Mouse (Mus musculus) right cerebral cortex, adult 18-20 months (tissue): ENCODE data around the gene Gm21083.
"Not testable (repeated sequence)": the region's sequence is repeated elsewhere in the genome, so short reads cannot be mapped to it uniquely, and the experiment has no call there.

Experiments used
- DNase-seq: peaks from one replicate; pipeline ENCODE4 v3.0.0; 2022; ENCODE audit warnings: mixed read lengths

Gm21083 gene

GRCm38 (mm10) chr5:15577033-15577432 lies at the start of gene Gm21083:
Gene Gm21083, plus strand, starts transcription at chr5:15577333.
- not testable (repeated sequence) for DNase-seq

- not testable (repeated sequence) for DNase-seq
Measured at GRCm38 (mm10) chr5:15529122-15529521, 48.0 kb upstream of the Gm21083 start, which contains the start of gene Gm21190. Gene Gm21190, minus strand, starts transcription at chr5:15529222.

- DNase-seq: not testable (repeated sequence)
Measured at GRCm38 (mm10) chr5:15548642-15549041, 28.5 kb upstream of the Gm21083 start.

GRCm38 (mm10) chr5:15549134-15549533 lies 28.0 kb upstream of the Gm21083 start:
- DNase-seq: not testable (repeated sequence)

- not testable (repeated sequence) for DNase-seq
Measured at GRCm38 (mm10) chr5:15549606-15550005, 27.5 kb upstream of the Gm21083 start.

GRCm38 (mm10) chr5:15558654-15559053 lies 18.5 kb upstream of the Gm21083 start:
- DNase-seq: not testable (repeated sequence)

- not testable (repeated sequence) for DNase-seq
Measured at GRCm38 (mm10) chr5:15561425-15562264, 15.5 kb upstream of the Gm21083 start.

GRCm38 (mm10) chr5:15573735-15574134 lies 3.4 kb upstream of the Gm21083 start:
- DNase-seq: not testable (repeated sequence)

GRCm38 (mm10) chr5:15586351-15586750 lies 9.2 kb downstream of the Gm21083 start:
- peak; percentile 10 for DNase-seq

GRCm38 (mm10) chr5:15588291-15588690 lies 11.2 kb downstream of the Gm21083 start:
- peak; percentile 2 for DNase-seq

GRCm38 (mm10) chr5:15590635-15591034 lies 13.5 kb downstream of the Gm21083 start:
- not testable (repeated sequence) for DNase-seq

GRCm38 (mm10) chr5:15591577-15591976 lies 14.4 kb downstream of the Gm21083 start:
- not testable (repeated sequence) for DNase-seq

GRCm38 (mm10) chr5:15598831-15599230 lies 21.7 kb downstream of the Gm21083 start:
- not testable (repeated sequence) for DNase-seq

- not testable (repeated sequence) for DNase-seq
Measured at GRCm38 (mm10) chr5:15600342-15600741, 23.2 kb downstream of the Gm21083 start.

- not testable (repeated sequence) for DNase-seq
Measured at GRCm38 (mm10) chr5:15601481-15601880, 24.3 kb downstream of the Gm21083 start.

- DNase-seq: not testable (repeated sequence)
Measured at GRCm38 (mm10) chr5:15601960-15602359, 24.8 kb downstream of the Gm21083 start.

GRCm38 (mm10) chr5:15602424-15602947 lies 25.4 kb downstream of the Gm21083 start:
- DNase-seq: not testable (repeated sequence)

GRCm38 (mm10) chr5:15603008-15603407 lies 25.9 kb downstream of the Gm21083 start:
- not testable (repeated sequence) for DNase-seq

- DNase-seq: not testable (repeated sequence)
Measured at GRCm38 (mm10) chr5:15603585-15603984, 26.5 kb downstream of the Gm21083 start.

GRCm38 (mm10) chr5:15606677-15607076 lies 29.5 kb downstream of the Gm21083 start:
- DNase-seq: not testable (repeated sequence)

- not testable (repeated sequence) for DNase-seq
Measured at GRCm38 (mm10) chr5:15610695-15611094, 33.6 kb downstream of the Gm21083 start.

GRCm38 (mm10) chr5:15616195-15616594 lies 39.1 kb downstream of the Gm21083 start:
- DNase-seq: not testable (repeated sequence)

GRCm38 (mm10) chr5:15618764-15619163 lies 41.6 kb downstream of the Gm21083 start, which contains the start of gene Speer4d:
Gene Speer4d, plus strand, starts transcription at chr5:15619064.
- not testable (repeated sequence) for DNase-seq

- peak; percentile 8 for DNase-seq
Measured at GRCm38 (mm10) chr5:15628136-15628535, 51.0 kb downstream of the Gm21083 start.
